Mouse (Mus musculus) bone marrow, adult 2 months (tissue): ENCODE results near the gene Ier3.

Experiments
- CTCF ChIP-seq: fragments of 200-500 bp; IDR thresholded peaks from 2 replicates; pipeline ENCODE4 v1.5.1; 2011; ENCODE audit warnings: low read length, control low read depth; ENCODE audit not compliant: control insufficient read depth, insufficient read depth
- POLR2A ChIP-seq: fragments of 200-500 bp; IDR thresholded peaks from 2 replicates; pipeline ENCODE4 v1.6.1; 2011; ENCODE audit warnings: low read depth, mild to moderate bottlenecking, control low read depth, low read length, borderline replicate concordance; ENCODE audit not compliant: control insufficient read depth

- TF ChIP-seq CTCF (no peak), POLR2A (no peak)
Measured at GRCm38 (mm10) chr17:35859371-35859770, 37.9 kb downstream of the Ier3 start.
